Mouse (Mus musculus) liver, adult 2 months (tissue): ENCODE results near the gene Ss18l2. TPM values are rescaled to one million over a fixed set of nuclear protein-coding genes. Genes with fewer than 3 reads are reported as not detected.

Experiments
- DNase-seq: peaks from one replicate; pipeline ENCODE4 v3.0.0-alpha.2; 2011; ENCODE audit warnings: low read depth, low spot score; ENCODE audit errors: extremely low read depth
- H3K27ac ChIP-seq: fragments of 200-500 bp; replicated peaks from 2 replicates; pipeline ENCODE4 v1.5.1; 2012; ENCODE audit warnings: low read depth, mild to moderate bottlenecking, control low read depth, inconsistent platforms, low read length; ENCODE audit not compliant: insufficient read depth
- H3K27me3 ChIP-seq: fragments of 200-500 bp; 2 replicates; pipeline ENCODE4 v1.6.1; 2012; ENCODE audit warnings: mild to moderate bottlenecking, moderate library complexity, low read length, inconsistent platforms; ENCODE audit not compliant: control insufficient read depth, insufficient read depth
- H3K36me3 ChIP-seq: fragments of 200-500 bp; 2 replicates; pipeline ENCODE4 v1.6.1; 2012; ENCODE audit warnings: low read length, inconsistent platforms; ENCODE audit not compliant: control insufficient read depth, insufficient read depth
- H3K4me1 ChIP-seq: fragments of 200-500 bp; 2 replicates; pipeline ENCODE4 v1.6.1; 2011; ENCODE audit warnings: low read length; ENCODE audit not compliant: control insufficient read depth, insufficient read depth
- H3K4me3 ChIP-seq: fragments of 200-500 bp; 2 replicates; pipeline ENCODE4 v1.5.1; 2011; ENCODE audit warnings: low read depth, mild to moderate bottlenecking, control low read depth, low read length, moderate library complexity; ENCODE audit not compliant: insufficient read depth
- H3K79me2 ChIP-seq: fragments of 200-500 bp; 2 replicates; pipeline ENCODE4 v1.6.1; 2012; ENCODE audit warnings: inconsistent platforms, mild to moderate bottlenecking, low read length, moderate library complexity; ENCODE audit not compliant: control insufficient read depth, insufficient read depth
- H3K9ac ChIP-seq: fragments of 200-500 bp; 2 replicates; pipeline ENCODE4 v1.6.1; 2012; ENCODE audit warnings: low read depth, mild to moderate bottlenecking, control low read depth, inconsistent platforms, low read length
- CTCF ChIP-seq: fragments of 200-500 bp; IDR thresholded peaks from 2 replicates; pipeline ENCODE4 v1.5.1; 2011; ENCODE audit warnings: low read depth, low read length, control low read depth
- POLR2A ChIP-seq: fragments of 200-500 bp; IDR thresholded peaks from 2 replicates; pipeline ENCODE4 v1.6.1; 2011; ENCODE audit warnings: low read length, control low read depth; ENCODE audit not compliant: insufficient read depth; ENCODE audit errors: extremely low read depth
- WGBS: fragments of 180-500 bp; shearing (Covaris S2); methylation state at CpG from one replicate; pipeline ENCODE4 v1.1.7; 2018; 5-methylcytosine and 5-hydroxymethylcytosine counted together
- polyA plus RNA-seq: library from polyadenylated mRNA; depleted of rRNA; stranded (reverse); fragments of >200 nt; gene quantifications from 2 replicates; pipeline ENCODE4 v1.2.3, GENCODE M21; 2012
- total RNA-seq: library from RNA; depleted of rRNA; stranded (reverse); fragments of >200 nt; gene quantifications from 2 replicates; pipeline ENCODE4 v1.2.3, GENCODE M21; 2014

Gene Ss18l2
- total and polyA plus RNA-seq, 2 experiments = 35.2 to 83.3 TPM

DNA sequence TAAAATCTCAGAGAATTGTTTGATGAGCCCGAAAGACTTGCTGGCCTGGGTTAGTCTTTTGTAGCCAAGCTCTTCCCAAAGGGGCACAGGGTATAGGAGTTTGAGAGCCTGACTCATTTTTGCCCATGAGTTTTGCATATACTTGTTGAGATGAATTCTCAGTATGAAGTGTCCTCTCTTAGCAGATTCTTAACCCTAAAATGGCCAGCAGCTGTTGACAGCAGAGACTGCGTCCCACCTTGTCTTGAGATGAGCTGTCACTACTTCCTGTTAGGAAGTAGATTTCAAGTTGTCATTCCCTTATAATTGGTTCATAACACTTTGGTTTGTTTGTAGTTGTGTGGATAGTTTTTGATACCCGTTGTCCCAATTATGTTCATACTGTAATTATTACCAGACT lies 31.0 kb downstream of the Ss18l2 start:
- Histone ChIP-seq H3K27me3 (no peaks in the 10 kb centered on the region), H3K4me3 (no peak overlapping the region), H3K4me1 (no peaks in the 10 kb centered on the region), H3K27ac (no peak overlapping the region), H3K79me2 (peaks cover 4% of the 10 kb centered on the region; the same call in 1 of the 2 replicates), H3K9ac (no peak overlapping the region), H3K36me3 (peaks cover 71% of the 10 kb centered on the region)
- 88% methylated on average over 3 of the region's 3 CpGs for WGBS
- no peak for DNase-seq
- no peak for TF ChIP-seq POLR2A
- no peak for TF ChIP-seq CTCF

- WGBS = 90% methylated on average over 8 of the region's 8 CpGs
- H3K9ac ChIP-seq = no peak overlapping the region
- no peak overlapping the region for H3K4me3 ChIP-seq
- H3K79me2 ChIP-seq = peaks cover 4% of the 10 kb centered on the region; the same call in 1 of the 2 replicates
- peaks cover 86% of the 10 kb centered on the region for H3K36me3 ChIP-seq
- no peak for DNase-seq
- H3K27me3 ChIP-seq = no peaks in the 10 kb centered on the region
- no peaks in the 10 kb centered on the region for H3K4me1 ChIP-seq
- H3K27ac ChIP-seq = no peak overlapping the region
- TF ChIP-seq CTCF = no peak
- TF ChIP-seq POLR2A = no peak
These were observed 33.9 kb downstream of the Ss18l2 start for GRCm38 (mm10) chr9:121744051-121744450.

DNA sequence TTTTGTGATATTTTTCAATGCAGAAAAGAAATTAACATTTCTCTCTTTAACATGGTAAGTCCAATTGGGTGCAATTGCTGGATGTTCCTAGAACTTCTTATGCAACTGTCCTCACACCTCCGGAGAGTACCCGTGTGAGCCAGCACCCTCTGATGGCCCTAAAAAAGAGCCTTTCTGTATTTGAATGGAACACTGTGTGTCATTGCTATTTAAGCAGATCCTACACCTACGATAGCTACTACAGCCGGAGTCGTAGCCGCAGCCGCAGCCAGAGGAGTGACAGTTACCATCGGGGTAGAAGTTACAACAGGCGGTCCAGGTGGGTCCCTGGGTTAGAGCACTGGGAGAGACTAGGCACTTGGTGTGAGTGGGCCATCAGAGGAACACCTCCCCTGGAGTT lies 42.6 kb downstream of the Ss18l2 start:
- Histone ChIP-seq H3K9ac (no peak overlapping the region), H3K4me1 (no peaks in the 10 kb centered on the region), H3K4me3 (no peak overlapping the region), H3K79me2 (no peaks in the 10 kb centered on the region), H3K36me3 (peaks cover 84% of the 10 kb centered on the region), H3K27me3 (no peaks in the 10 kb centered on the region), H3K27ac (no peak overlapping the region)
- DNase-seq = no peak
- TF ChIP-seq POLR2A (no peak), CTCF (no peak)
- 90% methylated on average over 9 of the region's 9 CpGs for WGBS

DNA sequence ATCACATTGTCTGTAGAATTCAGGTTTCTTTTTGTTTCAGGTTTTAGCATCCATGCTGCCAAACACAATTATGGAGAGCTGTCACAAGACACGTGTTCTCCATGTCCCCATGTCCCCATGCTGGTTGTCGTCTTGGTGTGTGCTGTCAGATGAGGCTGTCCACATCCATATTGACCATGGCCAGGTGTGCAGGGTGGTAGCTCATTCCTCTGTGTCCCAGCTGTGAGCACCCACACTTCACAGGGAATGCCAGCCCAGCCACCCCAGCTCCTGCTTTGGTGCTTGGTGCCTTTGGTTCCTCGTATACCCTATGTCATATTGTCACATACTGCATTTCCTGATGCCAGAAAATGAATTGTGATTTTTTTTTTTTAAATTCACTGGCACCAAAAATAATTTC lies 44.5 kb downstream of the Ss18l2 start:
- no peak overlapping the region for H3K27ac ChIP-seq
- H3K9ac ChIP-seq = no peak overlapping the region
- peaks cover 66% of the 10 kb centered on the region for H3K36me3 ChIP-seq
- TF ChIP-seq CTCF (no peak), POLR2A (no peak)
- no peak overlapping the region for H3K4me3 ChIP-seq
- no peaks in the 10 kb centered on the region for H3K79me2 ChIP-seq
- peaks cover 12% of the 10 kb centered on the region for H3K4me1 ChIP-seq
- DNase-seq = no peak
- WGBS = 91% methylated on average over 3 of the region's 3 CpGs
- no peaks in the 10 kb centered on the region for H3K27me3 ChIP-seq

DNA sequence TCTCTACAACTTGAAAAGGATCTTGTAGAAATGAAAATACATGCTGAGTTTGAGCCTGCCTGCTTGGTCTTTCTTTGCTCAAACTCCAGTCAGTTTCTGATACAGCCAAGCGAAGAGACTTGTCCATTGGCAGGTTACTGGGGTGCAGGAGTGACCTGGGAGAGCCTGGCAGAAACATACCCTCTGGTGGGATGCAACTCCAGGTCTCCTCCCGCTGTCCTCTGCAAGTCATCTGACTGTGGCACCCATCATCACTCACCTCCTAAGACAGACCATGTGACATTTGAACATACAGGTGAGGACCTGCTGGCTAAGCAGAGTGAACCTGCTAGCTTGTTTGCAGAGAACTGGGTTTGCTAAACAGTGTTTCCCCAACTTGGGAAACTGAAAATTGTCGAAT lies 46.7 kb downstream of the Ss18l2 start:
- Histone ChIP-seq H3K79me2 (no peaks in the 10 kb centered on the region), H3K4me1 (peaks cover 12% of the 10 kb centered on the region), H3K36me3 (peaks cover 44% of the 10 kb centered on the region), H3K9ac (no peak overlapping the region), H3K27me3 (no peaks in the 10 kb centered on the region), H3K4me3 (no peak overlapping the region), H3K27ac (no peak overlapping the region)
- DNase-seq = no peak
- WGBS = 83% methylated on average over 3 of the region's 3 CpGs
- TF ChIP-seq POLR2A = no peak
- TF ChIP-seq CTCF = no peak

GRCm38 (mm10) chr9:121757432-121757831 lies 47.3 kb downstream of the Ss18l2 start:
- Histone ChIP-seq H3K9ac (no peak overlapping the region), H3K79me2 (no peaks in the 10 kb centered on the region), H3K36me3 (peaks cover 37% of the 10 kb centered on the region), H3K4me1 (peaks cover 12% of the 10 kb centered on the region), H3K27me3 (no peaks in the 10 kb centered on the region), H3K4me3 (no peak overlapping the region), H3K27ac (no peak overlapping the region)
- TF ChIP-seq CTCF (no peak), POLR2A (no peak)
- WGBS = 70% methylated on average over 3 of the region's 3 CpGs
- no peak for DNase-seq
